Mouse (Mus musculus) heart, adult 9 months (tissue): Measurements from ENCODE around the gene Cd19.

ENCODE experiments used
- DNase-seq, 2 experiments: peaks; one replicate each; pipeline ENCODE4 v3.0.0; 2022; ENCODE audit warnings: low spot score in 2 of 2

Cd19 gene

DNA sequence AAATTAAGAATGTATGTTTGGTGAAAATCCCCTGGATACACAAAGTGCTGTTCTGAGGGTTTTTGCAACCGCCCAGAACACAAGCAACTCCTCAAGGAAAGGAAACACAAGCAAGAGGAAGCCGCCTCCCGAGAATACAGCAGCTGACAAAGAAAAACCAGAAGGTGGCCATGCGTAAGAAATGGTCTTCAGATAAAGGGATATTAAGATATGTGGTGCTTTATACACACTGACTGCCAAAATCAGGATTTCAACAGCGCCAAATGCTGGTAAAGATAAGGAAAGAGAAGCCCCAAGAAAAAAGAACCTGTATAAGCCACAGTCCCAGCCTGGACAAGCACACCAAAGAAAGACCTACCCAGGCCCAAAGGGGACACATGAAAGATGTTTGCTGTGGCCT, 31.1 kb downstream of the Cd19 start:
- DNase-seq, result no peak

DNA sequence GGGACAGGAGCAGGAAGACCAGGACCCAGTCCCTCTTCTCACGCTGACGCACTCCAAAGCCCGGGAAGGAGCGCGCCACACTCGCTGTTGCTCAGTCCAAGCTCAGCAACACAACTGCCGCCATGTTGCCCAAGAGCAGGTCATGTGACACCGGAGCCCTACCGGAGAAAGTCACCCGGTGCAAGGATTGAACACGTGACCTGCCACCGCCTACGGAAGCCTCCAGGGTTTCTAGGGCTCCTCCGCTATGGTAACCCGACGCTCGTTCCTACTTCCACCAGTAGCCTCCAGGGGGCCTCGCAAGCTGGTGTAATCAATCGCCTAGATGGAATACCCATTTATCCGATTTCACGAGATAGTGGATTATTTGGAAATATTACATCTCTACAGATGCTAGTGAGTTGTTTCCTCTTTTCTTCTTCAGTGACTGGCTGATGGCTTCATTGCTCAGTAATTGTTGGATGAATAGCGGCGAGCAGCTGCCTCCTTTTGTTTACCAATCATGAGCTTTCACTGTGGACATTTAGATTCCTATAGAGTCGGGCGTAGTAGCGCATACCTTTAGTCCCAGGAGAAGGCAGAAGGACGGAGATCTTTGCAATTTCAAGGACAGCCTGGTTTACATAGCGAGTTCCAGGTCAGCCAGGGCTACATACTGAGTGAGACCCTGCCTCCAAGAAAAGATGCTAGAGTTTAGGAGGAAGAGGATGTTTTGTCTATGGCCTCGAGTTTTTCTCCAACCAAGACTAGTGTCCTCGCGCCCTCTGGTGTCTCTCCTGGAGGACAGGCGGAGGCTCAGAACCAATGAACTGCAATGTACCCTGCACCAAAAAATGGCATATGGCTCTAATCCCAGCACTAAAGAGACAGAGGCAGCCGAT, 37.2 kb downstream of the Cd19 start, which contains the start of gene Spns1:
Spns1 (minus strand) TSS at position 173 of the 881 bp plus-strand sequence.
- peak; percentile 94 to 96 for DNase-seq

DNA sequence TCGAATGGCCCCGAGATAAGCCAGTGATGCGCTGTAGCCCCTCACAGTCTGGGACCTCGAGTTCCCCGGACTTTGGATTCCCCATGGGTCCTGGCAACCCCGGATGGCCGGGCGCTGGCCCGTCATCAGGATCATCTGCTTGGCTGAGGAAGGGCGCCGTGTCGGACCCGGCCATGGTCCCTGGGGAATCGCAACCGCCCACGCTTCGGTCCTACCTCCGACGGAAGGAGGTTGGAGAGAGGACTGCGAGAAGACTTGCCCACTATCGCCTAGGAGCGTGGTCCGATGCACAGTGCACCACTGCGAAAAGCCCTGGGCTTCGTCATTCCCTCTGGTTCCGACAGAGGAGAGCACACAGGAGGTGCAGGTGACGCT, 37.8 kb downstream of the Cd19 start:
- peak in 1 of 2 experiments; percentile 20 for DNase-seq

- DNase-seq, result no peak
These were observed 39.7 kb downstream of the Cd19 start for GRCm38 (mm10) chr7:126375012-126375411.

- no peak for DNase-seq
These were observed 40.2 kb downstream of the Cd19 start for GRCm38 (mm10) chr7:126374526-126374925.

DNA sequence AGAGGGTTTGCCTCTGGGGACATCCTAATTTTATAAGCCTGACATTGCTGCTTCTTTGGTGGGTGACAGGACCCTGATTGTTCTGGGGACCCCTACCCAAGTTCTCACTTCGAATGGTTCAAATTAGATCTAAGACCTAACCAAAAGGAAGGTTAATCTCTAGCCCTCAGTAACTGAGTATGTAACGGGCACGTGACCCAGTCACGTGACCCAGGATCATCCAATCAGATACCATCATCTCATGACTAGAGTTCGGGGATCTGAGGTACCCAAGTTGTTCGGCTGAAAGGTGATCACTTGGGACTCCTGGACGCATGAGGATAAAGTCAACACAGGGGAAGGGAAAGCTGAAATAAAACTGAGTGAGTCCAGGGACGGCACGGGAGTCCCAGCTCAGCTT, 41.7 kb downstream of the Cd19 start:
- no peak for DNase-seq

- DNase-seq, result no peak
These were observed 45.3 kb downstream of the Cd19 start, which contains the start of gene Lat for GRCm38 (mm10) chr7:126369393-126369792. Gene Lat, minus strand, starts transcription at chr7:126369570.

- DNase-seq, result no peak
These were observed 46.3 kb downstream of the Cd19 start for GRCm38 (mm10) chr7:126368367-126368766.

DNA sequence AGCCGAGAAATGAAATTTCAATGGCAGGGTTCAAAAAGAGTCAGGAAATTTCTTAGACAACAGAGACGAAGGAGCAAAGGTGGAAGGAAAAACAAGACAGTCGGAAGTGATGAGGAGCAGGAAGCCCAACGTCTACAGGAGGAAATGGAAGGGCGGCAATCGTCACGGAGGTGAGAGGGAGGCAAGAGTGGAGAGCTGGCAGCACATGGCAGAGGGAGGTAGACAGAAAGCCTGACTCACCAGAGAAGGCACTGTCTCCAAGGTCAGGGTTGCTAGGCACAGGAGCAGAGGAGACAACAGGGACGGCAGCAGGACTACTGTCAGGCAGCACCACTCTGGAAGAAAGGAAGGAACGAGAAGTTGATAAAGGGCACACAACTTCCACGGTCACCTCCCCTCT, 47.1 kb downstream of the Cd19 start:
- DNase-seq, result no peak

GRCm38 (mm10) chr7:126363038-126363437, 51.7 kb downstream of the Cd19 start:
- DNase-seq, result no peak

DNA sequence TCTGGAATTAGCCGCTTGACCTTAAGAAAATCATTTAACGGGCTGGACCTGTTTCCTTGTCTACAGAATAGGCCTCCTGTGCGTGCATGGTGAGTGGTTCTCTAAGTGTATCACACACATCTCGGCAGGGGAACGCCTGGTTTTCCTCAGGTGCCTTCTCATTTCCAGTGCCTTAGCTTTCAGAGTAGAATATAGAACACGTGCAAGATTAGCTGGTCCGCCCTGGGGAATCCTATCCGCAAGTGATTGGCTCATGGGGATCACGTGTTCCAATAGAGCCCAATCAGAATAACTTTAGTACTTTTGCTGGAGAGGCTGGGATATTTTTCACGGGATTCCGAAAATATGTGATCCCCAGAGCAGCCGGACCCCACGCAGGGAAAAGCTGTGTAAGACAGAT, 55.6 kb downstream of the Cd19 start:
- no peak for DNase-seq
